Comparison of ENCODE assay signal across 14 mouse cellular contexts in genomic region chr11:18931001-18931874, GRCm38 (mm10).
A peak's percentile ranks its signal among the peaks of the same experiment; 100 is the strongest.
DNase-seq lines count a peak whose midpoint lies in the region; ATAC-seq and TF ChIP-seq lines count a peak whose summit lies in the region.
"Had no signal": no experiment of that assay in that cellular context is flagged by ENCODE, and none has a peak within 500 bp of the region (broad histone marks: within the 10 kb centered on the region; RNA-seq: fewer than 3 reads in every experiment).

No protein-coding gene starts in this region.

- H3K36me3 ChIP-seq in forebrain, postnatal 0 days (ENCODE audit: insufficient read depth) = no peaks in the 10 kb centered on the region
- H3K36me3 ChIP-seq in midbrain, embryonic 15.5 days (replicated peaks) = no peaks in the 10 kb centered on the region
- H3K36me3 ChIP-seq: embryonic facial prominence, embryonic 15.5 days had no signal

- H3K27ac ChIP-seq in forebrain, postnatal 0 days (ENCODE audit: low read depth, low read length) = peak overlapping the region; percentile 15; the same call in 1 of the 2 replicates
- peak overlapping the region; percentile 54 for H3K27ac ChIP-seq in midbrain, embryonic 15.5 days
- H3K27ac ChIP-seq: embryonic facial prominence, embryonic 15.5 days had no signal

- peak; percentile 69 for ATAC-seq in forebrain, postnatal 0 days
- peak; percentile 58; the same call in 1 of the 2 replicates for ATAC-seq in midbrain, embryonic 15.5 days (replicated peaks)

- no peaks in the 10 kb centered on the region for H3K9me3 ChIP-seq in forebrain, postnatal 0 days (ENCODE audit: low read length)
- no peaks in the 10 kb centered on the region for H3K9me3 ChIP-seq in midbrain, embryonic 15.5 days
- H3K9me3 ChIP-seq: embryonic facial prominence, embryonic 15.5 days had no signal

- DNase-seq in heart, adult 11 months = peak; percentile 74
- no peak for DNase-seq in heart, postnatal 14 days
- peak; percentile 48 for DNase-seq in MN1 (ENCODE audit: low spot score)
- DNase-seq in forebrain, postnatal 0 days = peak; percentile 38
- DNase-seq in urinary bladder, adult 2 months (ENCODE audit: low spot score) = no peak
- DNase-seq in frontal cortex, postnatal 36 days (ENCODE audit: low spot score in 2 of 2) = no peak
- no peak for DNase-seq in thymus, postnatal 4 days
- DNase-seq: adrenal gland, postnatal 14 days; cerebellum, adult 11-12 months; gastrocnemius, postnatal 10 days; kidney, adult 18-20 months; layer of hippocampus, postnatal 36 days had no signal

- H3K9ac ChIP-seq in forebrain, postnatal 0 days = 0 out of 2 replicates have a peak overlapping the region, but pooled peaks have one; percentile 14
- no peak overlapping the region for H3K9ac ChIP-seq in midbrain, embryonic 15.5 days
- H3K9ac ChIP-seq: embryonic facial prominence, embryonic 15.5 days had no signal

- no peak for TF ChIP-seq CTCF in forebrain, postnatal 0 days (IDR thresholded peaks at IDR 0.05; ENCODE audit: low read depth)

- H3K4me3 ChIP-seq in forebrain, postnatal 0 days (ENCODE audit: low read depth, low read length) = no peak overlapping the region
- H3K4me3 ChIP-seq in midbrain, embryonic 15.5 days = no peak overlapping the region; the same call in 1 of the 2 replicates
- H3K4me3 ChIP-seq: embryonic facial prominence, embryonic 15.5 days had no signal

- H3K4me2 ChIP-seq in forebrain, postnatal 0 days (ENCODE audit: low read depth) = peak overlapping the region; percentile 24; the same call in 1 of the 2 replicates
- peak overlapping the region; percentile 23 for H3K4me2 ChIP-seq in midbrain, embryonic 15.5 days
- H3K4me2 ChIP-seq: embryonic facial prominence, embryonic 15.5 days had no signal

- H3K27me3 ChIP-seq in forebrain, postnatal 0 days (ENCODE audit: insufficient read depth, low read length) = no peaks in the 10 kb centered on the region
- no peaks in the 10 kb centered on the region for H3K27me3 ChIP-seq in midbrain, embryonic 15.5 days (replicated peaks)
- H3K27me3 ChIP-seq: embryonic facial prominence, embryonic 15.5 days had no signal

- intact Hi-C loops in heart, postnatal 14 days (cut with DNase I) = no loop called here

- 40% methylated on average over 15 of the region's 15 CpGs for WGBS in forebrain, postnatal 0 days
- WGBS in midbrain, embryonic 15.5 days = 41% methylated on average over 15 of the region's 15 CpGs

- H3K4me1 ChIP-seq in forebrain, postnatal 0 days (ENCODE audit: insufficient read depth) = peaks cover 5% of the 10 kb centered on the region; the same call in 1 of the 2 replicates
- peaks cover 29% of the 10 kb centered on the region for H3K4me1 ChIP-seq in midbrain, embryonic 15.5 days

Comparison
In these comparisons a context has a peak if more than half of its experiments do, and no peak if none do; other contexts are left out.
1. DNase-seq: peak in heart, adult 11 months (single experiment), MN1 (single experiment) and forebrain, postnatal 0 days (single experiment); none in heart, postnatal 14 days (0 of 2), urinary bladder, adult 2 months (single experiment), frontal cortex, postnatal 36 days (0 of 2) and thymus, postnatal 4 days (single experiment).